Mouse (Mus musculus) ZHBTc4 (cell line): ENCODE data around the gene Higd1a.

ENCODE experiments used
- DNase-seq: peaks from one replicate; pipeline ENCODE4 v3.0.0-alpha.2; 2011; ENCODE audit warnings: low read depth, low spot score

Higd1a gene

DNA sequence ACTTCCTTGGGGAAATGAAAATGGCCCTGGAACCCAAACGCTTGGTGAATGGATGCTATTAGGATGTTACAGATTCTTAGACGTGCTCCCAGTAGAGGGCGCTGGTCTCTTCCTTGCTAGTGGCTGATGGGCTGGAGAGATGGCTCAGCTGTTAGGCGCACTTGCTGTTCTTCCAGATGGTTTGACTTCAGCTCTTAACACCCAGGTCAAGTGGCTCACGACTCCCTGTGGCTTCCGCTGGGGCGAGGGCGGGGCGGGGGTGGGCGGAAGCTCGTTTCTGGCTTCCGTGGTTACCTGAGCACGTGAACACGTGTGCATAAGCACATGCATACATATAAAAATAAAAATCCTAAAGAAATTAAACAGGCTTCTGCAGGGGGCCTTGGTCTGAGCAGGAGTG lies 22.7 kb upstream of the Higd1a start:
- DNase-seq: peak; percentile 88

DNA sequence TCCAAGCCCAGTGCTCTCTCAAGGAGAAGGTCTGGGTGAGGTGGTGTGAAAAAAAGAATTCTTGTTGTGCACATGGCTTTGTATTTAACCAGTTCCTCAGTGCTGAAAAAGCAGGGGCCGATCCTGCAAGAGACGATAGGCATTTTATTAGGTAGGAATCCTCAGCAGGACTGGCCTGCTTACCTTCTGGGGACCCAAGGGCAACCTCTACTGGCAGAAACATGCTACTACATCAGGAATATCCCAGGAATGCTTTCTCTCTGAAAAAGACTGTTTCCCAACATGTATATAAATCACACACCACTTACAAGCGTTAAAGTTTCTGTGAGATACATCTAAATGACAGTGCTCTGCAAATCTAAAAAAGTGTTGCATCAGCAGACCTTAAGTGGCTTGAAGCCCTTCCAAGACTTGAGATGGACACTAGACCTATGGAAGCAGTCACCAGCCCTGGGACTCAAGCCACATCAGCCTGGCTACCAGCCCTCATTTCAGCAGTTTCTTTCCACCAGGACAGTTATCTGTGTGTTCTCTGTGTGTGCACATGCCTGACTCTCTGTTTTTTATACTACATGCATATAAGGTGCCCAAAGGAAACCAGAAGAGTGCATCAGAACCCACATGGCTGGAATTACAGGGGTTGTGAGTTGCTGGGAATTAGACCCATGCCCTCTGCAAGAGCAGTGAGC lies 19.0 kb upstream of the Higd1a start:
- peak; percentile 70 for DNase-seq

DNA sequence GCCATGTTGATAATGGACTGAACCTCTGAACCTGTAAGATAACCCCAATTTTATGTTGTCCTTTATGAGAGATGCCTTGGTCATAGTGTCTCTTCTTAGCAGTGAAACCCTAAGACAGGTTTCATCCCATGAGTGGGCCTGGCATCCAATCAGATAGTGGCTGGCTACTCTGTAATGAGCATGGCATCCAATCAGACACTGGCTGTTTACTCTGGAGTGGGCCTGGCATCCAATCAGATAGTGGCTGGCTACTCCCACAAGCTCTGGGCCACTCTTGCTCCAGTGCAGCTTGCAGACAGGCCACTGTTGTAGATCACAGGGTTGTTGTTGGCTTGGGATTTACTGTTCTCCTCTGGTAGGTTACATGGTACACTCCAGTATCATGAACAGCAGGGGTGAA lies 15.4 kb upstream of the Higd1a start:
- DNase-seq: no peak

DNA sequence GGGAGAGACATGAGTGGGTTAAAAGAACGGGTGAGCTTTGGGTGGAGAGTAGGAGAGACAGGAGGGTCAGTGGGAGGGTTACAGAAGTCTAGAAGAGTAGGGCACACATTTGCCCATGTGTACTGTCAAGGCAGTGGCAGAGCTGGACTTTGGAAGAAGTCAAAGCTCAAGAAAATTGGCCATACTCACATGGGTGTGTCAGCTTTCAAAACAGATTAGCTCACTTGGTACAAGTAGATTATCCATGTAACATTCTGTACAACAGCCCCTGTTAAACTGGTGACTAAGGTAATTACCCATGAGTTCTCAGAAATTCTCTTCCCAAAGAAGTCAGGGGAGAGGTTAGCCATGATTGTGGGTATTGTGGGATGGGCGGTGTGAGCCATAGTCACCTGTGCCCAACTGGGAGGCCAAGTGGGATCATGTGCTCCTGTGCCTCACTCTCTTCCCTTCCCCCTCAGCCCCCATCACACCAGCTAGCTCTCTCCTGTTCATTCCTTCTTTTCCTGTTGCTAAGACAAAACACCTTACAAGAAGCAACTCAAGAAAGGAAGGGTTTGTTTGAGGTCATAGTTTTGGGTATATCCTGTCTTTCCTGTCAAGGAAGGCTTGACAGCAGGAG lies 14.0 kb upstream of the Higd1a start:
- DNase-seq: no peak

DNA sequence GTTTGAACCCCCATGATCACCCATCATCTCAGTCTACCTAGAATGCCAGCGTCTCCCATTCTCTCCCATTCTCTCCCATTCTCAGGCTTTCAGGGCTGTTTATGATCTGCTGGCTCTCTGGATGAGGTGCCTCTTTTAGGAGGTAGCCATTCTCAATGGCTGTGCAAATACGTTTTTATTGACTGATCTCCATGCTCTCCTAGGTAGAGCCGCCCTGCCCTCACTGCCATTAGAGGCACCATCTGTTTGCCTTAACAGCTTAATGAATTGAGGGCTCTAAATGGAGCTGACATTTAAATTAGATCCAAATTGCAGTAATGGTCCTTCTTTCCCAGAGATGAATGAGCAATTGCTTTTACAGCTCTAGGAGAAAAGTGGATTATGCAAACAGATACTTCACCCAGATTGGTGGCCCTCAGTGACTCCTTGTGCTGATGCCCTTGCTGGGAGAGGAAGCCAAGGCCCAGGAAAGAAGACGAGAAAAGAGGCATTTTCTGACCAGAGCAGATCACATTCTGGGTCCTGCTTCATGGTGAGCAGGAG lies 11.9 kb upstream of the Higd1a start:
- no peak for DNase-seq

DNA sequence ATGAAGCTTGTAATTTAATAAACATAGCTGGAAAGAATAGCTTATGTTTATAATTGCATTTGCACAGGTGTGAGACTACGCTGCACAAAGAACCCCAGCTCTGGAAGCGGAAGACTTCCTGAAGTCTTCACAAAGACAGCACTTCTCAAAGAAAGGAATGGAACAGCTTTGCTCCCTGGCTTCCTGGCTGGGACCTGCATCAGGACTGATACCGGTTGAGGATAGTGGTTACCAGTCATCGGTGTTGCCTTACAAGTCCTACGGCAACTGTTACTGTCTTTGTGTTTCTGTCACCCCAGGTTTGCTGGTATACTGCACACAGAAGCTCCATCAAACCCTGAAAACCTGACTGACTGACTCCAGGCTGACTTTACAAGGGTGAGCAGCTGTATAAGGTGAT lies 11.3 kb upstream of the Higd1a start:
- DNase-seq: no peak

DNA sequence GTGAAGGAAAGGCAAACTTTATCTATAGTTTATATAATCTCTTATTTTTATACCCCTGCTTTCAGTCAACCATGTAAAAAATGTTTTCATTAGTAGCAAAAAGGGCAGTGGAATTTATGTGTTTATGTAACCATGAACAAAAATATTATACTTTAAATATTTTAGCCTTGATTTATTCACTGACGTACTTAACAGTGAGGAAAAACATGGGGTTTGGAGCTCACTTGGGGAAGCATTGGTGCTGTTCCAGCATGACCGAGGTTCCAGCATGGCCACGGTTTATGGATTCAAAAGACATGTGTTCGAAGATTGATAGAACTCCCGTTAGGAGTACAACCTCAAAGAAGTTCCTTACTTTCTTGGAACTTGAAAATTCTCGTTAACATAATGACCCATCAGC lies 10.1 kb upstream of the Higd1a start:
- DNase-seq: no peak

DNA sequence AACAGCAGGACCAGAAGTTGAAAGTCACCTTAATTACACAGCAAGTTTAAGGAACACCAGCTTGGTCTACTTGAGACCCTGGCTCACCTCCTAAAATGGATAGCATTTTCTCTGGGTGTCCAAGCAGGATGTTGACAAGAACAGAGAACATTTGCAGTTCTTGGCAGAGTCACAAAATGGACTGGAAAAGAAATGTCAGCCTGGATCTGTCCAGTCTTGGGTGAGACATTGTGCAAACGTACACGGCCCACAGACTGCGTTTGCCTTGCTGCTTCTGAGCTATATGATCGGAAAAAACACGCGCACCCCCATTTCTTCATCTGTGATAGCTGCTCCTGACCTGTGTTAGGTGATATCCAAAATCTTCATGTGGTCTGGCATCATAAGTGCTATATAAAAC lies 9.5 kb upstream of the Higd1a start:
- no peak for DNase-seq

DNA sequence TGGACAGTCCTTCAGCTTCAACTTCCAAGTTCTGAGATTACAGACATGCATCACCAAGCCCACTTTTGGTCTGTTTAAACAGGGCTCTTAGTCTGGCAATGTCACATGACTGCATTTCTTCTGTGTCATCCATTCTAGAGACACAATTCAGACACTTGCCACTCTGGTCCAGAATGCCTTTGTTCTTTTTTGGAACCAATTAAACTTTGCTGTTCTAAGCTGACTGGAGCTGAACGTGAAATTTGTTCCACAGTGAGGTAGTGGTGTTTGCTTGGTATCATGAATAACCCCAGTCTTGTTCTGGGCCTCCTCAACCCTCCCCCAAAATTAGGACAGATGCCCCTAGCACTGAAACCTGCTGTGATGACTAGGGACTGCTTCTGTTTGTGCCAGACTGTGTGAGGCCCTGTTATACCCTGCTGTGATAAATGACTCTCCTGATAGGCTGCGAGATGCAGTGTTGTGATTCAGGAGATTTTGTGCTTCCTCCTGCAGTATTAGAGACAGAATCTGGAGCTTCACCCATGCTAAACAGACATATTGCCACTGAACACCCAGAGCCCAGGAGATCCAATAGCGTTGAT lies 7.4 kb upstream of the Higd1a start:
- DNase-seq: no peak

DNA sequence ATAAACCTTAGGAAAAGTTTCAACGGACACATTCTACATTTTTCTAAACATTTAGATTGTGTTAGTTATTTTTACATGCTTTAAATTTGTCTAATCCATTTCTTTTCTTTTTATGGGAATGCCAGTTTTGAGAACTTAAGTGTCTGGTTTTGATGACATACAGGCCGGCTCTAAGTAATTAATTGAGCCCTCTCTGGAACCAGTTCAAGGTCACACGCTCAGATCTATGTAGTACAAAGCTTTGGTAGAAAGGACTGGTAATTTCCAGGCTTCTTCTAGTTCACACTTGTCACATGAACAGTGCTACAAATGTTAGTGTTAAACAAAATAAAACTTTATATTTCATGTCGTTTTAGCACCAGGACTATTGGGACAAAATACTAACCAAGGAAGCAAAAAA lies 6.7 kb upstream of the Higd1a start:
- DNase-seq: no peak

DNA sequence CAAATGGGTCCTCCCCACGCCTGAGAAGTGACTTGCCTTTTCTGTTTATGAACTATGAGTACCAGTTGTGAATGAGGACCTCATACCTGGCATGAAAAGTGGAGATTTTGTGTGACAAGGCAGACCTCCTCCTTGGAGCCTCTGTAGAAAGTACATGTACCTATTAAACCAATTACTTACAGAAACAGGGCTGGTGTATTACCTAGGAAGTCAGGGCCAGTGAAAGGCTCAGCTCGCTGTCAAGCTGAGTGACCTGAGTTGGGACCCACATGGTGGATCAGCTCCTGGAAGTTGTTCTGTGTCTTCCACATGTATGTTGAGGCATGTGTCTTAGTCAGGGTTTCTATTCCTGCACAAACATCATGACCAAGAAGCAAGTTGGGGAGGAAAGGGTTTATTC lies 2.8 kb upstream of the Higd1a start:
- DNase-seq: no peak

DNA sequence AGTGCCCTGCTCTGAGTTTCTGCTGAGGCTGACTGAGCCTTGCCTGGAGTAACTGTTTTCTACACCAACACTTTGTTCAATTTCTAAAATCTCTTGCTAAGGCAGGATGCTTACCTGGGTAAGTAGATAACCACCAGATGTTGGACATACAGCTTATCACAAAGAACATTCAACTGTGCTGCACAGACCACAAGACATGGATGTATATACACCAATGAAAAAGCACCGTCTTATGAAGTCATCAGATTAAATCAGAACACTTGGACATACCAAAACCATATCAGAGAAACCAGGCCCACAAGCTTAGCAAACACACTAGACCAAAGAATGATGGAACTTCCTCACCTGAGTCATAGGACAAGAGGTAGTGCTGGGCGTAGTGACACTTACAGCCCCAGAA lies 1.2 kb upstream of the Higd1a start:
- DNase-seq: no peak

DNA sequence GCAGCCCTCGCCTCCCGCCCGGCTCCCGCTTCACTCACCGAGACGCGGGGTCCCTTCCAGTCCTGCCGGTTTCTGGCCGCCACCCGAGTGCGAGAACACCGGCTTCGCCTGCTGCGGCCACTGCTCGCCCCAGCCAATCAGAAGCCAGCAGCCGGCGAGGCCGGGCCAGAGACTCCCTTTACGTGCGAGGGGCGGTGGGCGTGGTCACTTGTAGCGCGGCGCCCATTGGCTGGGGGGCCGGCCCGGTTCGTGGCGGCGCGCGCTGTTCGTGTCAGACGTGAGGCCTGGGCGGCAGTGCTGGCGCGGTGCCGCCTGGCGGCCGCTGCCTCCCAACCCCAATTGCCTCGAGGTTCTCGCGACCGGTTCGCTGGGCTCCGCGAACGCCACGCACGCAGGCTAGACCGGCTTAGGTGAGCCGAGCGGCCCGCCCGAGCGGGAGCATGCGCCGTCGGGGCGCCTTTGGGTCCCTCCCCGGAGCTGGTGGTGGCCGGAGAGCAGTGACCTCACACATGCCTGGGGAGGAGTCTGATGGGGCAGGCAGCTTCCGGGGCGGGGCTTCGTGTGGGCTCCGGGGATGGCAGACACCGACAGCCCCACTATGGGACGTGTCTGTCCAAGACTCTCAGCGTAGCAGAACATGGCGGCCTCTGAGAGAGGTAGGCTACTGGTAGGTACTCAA lies 549 bp downstream of the Higd1a start:
- DNase-seq: peak; percentile 98

DNA sequence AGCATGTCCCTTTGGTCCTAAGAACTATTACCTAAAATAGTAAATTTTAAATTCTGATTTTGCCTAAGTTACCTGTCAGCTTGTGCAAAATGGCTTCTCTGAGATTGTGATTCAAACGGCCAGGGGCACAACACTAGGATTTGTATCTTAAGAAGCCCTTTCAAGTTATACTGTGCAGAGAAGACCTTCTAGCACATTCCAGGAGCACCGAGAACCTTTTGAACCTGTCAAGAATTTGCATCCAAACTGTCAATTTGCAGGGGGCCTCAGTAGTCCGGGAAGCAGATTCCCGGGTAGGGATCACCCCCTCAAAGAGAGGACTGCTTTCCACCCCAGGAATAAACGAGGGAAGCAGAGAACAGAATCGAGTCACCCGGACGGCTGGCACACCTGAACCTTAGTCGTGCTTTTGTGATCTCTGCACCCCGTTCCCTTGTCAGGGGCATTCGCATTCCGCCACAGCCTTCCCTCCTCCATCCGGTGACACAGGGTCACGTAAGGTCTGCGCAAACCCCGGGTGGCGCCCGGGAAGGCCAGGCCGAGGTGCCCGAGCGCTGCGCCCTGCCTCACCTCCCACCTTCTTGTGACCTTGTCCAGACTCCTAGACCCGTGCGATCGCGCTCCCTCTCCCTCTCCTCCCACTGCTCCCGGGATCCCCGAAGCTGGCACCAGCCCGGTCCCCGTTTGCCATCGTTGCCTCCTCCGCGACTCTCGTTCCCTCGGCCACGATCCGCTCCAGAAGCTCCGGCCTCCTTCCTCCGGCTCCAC lies 1.3 kb downstream of the Higd1a start:
- no peak for DNase-seq

DNA sequence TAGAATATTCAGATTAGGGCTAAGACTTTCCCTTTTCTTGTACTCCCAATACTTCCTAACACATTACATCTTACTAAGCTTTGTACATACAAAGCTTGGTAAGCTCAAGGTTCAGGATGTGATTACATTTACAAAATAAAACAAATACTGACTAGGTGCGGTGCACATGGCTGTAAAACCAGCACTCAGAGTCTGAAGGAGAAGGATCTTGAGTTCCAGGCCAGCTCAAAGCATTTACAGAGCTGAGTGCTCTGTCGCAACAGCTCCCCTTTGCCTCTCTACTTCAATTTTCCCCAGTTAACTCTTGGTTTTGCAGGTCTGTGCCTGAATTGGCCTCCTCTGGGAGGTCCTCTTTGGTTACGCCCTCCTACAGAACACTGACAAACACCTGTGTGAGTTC lies 3.9 kb downstream of the Higd1a start:
- no peak for DNase-seq

DNA sequence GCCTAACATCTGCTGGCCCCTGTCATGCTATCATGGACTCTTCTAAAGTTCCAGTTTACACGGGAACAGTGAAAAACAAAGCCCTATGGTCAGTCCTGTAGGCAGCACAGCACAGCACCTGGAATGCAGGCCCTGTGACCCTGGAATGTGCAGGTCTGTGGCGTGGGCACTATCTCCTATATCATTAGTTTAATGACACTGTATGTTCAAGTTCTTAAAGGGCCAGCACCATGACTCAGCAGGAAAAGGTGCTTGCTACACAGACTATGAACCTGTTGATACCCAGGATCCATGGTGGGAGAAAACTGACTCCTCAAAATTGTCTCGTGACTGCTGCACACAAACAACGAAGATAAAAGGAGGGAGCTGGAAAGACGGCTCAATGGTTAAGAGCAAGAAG lies 10.3 kb downstream of the Higd1a start:
- DNase-seq: no peak

DNA sequence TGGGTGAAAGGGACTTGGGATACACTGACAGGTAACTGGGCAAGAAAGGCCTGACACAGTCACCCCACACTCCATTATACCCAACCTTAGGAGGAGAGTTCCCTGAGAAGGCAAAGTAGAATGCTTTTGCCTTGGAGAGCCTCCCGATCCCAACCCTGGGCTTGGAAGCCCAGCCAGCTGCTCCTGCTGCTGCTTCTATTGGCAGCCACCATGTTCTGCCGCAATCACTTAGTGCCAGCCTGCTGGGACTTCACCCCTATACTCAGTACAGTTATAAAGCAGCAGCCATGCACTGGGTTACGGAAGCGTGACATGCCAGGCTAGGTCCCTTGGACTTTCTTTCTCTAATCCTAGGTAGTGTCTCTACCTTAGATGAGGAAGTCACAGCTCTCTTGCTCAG lies 11.0 kb downstream of the Higd1a start:
- no peak for DNase-seq

DNA sequence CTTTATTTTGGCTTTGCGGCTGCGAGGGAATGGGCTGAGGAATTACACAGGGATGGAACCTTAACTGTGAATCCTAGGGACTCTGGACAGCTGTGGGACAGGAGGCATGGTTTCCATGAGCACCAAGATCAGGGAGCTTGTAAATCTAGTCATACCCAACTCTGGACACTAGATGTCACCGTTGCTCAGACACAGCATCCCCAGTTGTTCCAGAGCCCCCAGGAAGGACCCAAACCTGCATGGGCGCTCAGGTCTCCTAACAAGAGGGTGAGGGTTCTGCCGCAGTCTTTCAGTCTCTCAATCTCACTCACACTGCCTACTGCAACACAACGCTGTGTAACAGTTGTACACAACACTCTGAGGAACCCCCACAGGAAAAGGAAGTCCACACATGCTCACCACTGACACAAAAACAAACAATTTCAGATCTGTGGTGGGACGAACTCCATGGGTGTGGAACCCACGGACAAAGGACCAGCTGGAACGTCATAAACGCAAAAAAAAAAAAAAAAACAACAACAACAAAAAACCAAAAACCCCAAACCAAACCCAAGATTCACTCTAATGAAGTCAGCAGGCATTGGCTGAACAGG lies 11.5 kb downstream of the Higd1a start:
- DNase-seq: peak; percentile 79

DNA sequence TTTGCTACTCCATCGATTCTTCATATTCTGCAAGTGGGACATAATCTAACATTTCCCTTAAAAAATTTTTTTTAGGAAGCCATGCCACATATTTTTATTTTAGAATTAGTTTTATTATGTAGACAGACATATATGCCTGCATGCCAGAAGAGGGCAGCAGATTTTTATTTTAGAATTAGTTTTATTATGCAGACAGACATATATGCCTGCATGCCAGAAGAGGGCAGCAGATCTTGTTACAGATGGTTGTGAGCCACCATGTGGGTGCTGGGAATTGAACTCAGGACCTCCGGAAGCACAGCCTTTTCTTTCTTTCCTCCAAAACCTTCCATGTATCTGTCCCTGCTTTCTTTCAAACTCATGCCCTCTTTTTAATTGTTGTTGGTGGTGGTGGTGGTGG lies 15.2 kb downstream of the Higd1a start:
- no peak for DNase-seq

DNA sequence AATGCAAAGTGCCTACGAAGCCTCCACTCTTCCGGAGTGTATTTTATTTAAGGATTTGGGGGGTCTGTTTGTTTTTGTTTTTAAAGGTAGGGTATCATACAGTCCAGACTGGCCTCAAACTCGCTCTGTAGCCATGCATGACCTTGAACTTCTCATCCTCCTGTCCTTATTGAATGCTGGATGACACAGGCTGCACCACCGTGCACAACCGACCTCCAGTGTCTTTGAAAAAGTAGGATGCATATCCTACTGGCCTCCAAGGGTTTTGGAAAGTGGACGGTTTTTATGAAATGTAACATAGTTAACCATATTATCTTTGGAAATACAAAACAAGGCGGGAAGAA lies 18.6 kb downstream of the Higd1a start:
- no peak for DNase-seq

DNA sequence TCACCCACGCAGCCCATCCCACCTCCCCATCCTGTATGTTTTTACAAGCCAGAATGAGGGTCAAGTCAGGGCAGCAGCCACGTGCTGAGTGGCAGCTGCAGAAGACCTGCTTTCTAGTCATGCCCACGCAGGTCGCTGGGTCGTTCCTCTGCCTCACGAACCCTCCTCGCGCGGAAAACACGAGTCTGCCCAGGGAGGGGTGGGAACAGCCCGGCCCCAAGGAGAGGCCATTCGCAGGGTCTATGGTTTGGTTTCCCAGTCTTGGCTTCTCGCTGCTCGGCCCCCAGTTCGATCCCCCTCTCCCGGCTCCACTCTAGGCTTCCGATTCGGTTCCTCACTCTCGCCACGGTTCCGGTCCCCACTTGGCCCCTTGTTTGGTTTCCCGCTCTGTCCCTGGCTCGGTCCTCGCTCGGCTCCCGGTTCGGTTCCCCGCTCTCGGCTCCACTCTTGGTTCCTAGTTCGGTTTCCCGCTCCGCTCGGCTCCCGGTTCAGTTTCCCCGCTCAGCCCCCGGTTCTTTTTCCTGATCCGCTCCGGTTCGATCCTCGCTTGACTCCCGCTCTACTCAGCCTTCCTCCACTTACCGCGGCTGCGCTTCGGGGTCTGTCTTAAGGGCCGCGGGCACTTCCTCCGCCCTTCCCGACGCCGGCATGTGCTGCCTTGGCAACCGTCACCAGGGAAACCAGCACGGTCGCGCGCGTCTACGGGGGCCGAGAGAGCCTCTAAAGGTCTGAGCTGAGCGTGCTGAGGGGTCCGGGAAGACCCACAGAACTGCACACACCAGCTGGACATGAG lies 19.1 kb downstream of the Higd1a start, which contains the start of gene Ccdc13:
Ccdc13 (minus strand) TSS at position 633 of the 793 bp plus-strand sequence.
- peak; percentile 89 for DNase-seq
